Mouse (Mus musculus): ENCODE results near the gene Stk32c.

Stk32c gene

GRCm38 (mm10) chr7:139200108-139200507 is 13.0 kb downstream of the Stk32c start:
- DNase-seq (ENCODE audit: low read depth, low spot score), result peak; percentile 72

GRCm38 (mm10) chr7:139197022-139197421 is 16.1 kb downstream of the Stk32c start:
- no peak for DNase-seq (ENCODE audit: low read depth, low spot score)

DNA sequence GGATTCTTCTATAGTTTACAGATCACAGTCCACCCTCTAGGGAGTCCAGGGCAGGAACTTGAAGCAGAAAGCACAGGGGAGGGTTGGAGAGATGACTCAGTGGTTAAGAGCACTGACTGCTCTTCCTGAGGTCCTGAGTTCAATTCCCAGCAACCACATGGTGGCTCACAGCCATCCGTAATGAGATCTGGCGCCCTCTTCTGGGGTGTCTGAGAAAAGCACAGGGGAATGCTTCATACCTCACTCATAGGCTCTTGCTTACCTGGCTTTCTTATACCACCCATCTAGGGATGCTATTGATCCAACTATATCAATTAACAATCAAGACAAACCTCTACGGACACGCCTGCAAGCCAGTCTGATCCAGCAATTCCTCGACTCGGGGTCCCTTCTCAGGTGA is 21.5 kb downstream of the Stk32c start:
- DNase-seq (ENCODE audit: low read depth, low spot score), result no peak

DNA sequence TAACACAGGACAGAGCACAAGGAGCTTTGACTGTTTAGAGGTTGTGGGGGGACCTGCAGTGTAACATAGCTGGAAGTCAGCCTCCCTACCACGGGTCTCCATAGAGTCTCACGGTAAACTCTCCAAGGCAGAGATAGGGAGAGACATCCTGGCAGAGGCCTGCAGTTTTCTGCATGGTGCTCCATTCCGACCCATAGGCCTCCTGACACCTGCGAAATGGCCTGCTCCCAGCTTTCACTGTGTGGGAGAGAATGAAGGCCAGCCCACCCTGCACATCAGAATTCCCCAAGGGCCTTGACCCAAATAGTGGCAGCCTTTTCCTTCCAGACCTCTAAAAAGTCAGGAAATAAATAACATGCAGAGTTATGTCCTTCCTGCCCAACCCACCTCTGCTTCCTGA is 22.5 kb downstream of the Stk32c start:
- DNase-seq (ENCODE audit: low read depth, low spot score), result no peak

DNA sequence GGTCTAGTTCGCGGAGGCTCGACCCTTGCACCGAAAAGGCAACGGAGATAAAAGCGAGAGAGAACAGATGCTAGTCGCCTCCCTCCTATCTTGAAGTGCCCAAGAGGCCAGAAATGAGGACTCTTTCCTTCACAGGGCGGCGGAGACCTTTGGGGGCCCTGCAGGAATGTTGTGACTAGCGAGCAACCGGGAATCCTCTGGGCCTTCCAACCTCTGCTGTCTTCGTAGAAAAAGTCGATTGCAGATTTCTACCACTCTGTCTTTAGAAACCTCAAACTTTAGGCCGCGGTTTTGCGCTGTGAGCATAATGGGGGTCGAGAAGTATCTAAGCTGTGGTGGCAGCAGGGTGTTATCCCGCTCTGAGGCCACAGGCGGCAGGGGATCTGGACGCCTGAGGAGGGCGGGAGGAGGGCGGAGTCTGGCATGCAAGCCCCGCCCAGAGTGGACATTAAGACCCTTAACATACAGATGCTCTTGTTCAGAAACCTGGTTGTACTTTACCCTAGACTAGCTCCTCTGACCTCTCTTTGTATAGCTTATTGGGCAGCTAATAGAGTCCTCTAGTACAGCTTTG is 24.4 kb downstream of the Stk32c start:
- peak; percentile 46 for DNase-seq (ENCODE audit: low read depth, low spot score)

- peak; percentile 54 for DNase-seq (ENCODE audit: low read depth, low spot score)
Measured at GRCm38 (mm10) chr7:139187771-139188633, 25.1 kb downstream of the Stk32c start.

- DNase-seq (ENCODE audit: low read depth, low spot score), result no peak
Measured at GRCm38 (mm10) chr7:139187277-139187676, 25.8 kb downstream of the Stk32c start.

DNA sequence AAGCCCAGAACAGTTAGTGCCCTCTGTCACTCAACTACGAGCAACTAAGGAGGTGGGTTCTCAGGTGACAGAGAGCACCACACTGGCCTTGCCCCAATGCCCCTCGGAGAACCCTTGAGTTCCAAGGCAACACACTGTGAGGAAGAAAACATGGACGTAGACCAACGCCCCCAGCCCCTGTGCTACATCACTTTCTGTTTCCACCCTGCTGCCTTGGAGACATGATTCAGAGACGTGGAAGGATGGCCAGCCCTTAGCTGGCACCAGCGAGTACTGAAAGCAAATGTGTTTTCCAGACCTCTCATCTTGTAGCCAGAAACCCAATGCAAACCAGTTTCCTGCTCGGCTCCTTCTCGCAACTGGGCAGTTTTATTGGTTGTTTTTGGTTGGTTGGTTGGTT is 26.7 kb downstream of the Stk32c start:
- no peak for DNase-seq (ENCODE audit: low read depth, low spot score)

GRCm38 (mm10) chr7:139185971-139186370 is 27.1 kb downstream of the Stk32c start:
- DNase-seq (ENCODE audit: low read depth, low spot score), result no peak

DNA sequence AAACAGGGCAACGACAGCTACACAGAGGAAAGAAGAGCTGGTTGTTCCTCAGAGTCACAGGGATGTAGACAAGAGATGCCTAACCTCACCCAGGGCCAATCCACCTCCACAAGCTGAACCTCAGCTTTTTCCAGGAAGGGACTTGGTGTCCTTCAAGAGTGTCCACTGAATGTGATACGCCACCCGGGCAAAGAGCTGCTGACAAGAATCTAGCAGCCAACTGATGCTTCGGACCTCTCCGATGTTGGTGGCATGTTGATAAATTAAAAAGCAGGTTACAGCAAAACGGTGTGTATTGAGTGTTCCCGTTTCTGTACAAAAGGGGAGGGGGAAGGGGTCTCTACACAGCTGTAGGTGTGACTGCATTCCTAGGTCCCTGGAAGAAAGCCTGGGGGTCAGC is 28.3 kb downstream of the Stk32c start:
- DNase-seq (ENCODE audit: low read depth, low spot score), result no peak

DNA sequence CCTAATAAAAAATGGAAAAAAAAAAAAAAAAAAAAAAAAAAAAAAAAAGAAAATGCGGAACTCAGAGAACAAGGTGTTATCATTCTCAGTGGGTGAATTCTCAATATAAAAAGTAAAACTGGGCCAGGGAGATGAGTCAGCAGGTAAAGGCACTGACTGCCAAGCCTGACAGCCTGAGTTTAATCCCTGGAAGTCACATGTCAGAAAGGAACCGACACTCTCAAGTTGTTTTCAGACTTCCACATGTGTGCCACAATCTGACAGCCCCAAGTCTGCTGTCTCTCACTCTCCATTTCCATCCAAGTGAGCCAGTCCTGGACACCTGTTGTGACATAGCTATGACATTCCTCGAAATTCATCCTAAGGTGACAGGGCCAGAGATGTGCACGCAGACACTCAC is 28.7 kb downstream of the Stk32c start:
- no peak for DNase-seq (ENCODE audit: low read depth, low spot score)

DNA sequence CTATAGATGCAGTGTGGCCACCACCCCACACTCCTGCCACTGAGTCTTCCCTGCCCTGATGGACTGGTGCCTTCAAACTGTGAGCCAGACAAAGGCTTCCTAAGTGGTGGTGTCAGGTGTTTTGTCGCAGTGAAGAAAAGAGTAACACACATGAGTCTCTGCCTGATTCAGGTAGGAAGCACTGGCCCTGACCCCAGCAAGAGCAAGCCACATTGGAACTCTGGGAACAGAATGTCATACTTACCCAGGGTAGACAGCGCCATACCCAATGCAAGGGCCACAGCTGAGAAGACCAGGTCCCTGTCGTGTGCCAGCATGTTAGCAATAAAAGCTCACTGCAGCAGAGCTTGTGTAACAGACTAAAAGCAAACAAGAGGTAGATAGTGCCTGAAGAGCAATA is 33.0 kb downstream of the Stk32c start:
- DNase-seq (ENCODE audit: low read depth, low spot score), result no peak

DNA sequence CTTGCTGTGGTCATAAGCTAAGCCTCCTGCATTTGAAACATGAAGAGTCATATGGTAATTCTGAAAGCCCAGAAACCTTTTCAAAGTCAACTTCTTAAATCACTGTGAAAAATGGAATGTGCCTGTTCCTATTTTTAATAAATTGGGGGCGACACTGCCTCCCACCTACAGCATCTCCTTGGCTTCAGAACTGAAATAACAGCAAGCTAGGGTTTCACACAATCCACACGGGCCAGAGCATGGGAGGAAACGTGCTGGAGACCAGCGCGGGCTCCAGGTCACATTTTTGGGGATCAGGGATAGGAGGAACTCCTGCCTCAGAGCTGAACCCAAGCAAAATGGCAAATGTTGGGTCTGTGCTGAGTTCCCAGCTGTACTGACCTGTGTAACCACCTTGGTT is 33.8 kb downstream of the Stk32c start:
- no peak for DNase-seq (ENCODE audit: low read depth, low spot score)

DNA sequence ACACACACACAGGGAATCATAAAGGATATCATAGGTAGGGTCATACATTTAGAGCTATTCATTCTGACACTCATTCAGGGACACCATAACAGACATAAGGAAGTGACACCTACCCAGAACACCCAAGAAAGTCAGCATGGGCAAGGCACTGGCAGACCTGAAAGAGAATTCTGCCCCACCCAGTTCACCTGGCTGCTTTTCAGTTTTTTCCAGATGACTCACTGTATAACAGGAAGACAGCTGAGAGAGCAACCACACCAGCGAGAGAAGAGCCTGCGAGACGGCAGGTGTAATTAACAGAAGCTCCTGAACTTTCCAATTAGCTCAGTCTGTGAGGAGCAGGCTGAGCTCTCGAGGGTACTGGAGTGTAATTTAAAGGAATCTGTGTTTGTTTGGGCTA is 44.0 kb downstream of the Stk32c start:
- DNase-seq (ENCODE audit: low read depth, low spot score), result no peak

- no peak for DNase-seq (ENCODE audit: low read depth, low spot score)
Measured at GRCm38 (mm10) chr7:139164410-139164809, 48.7 kb downstream of the Stk32c start.

GRCm38 (mm10) chr7:139158956-139159355 is 54.2 kb downstream of the Stk32c start:
- DNase-seq (ENCODE audit: low read depth, low spot score), result no peak

- DNase-seq (ENCODE audit: low read depth, low spot score), result no peak
Measured at GRCm38 (mm10) chr7:139158549-139158948, 54.6 kb downstream of the Stk32c start.

- no peak for DNase-seq (ENCODE audit: low read depth, low spot score)
Measured at GRCm38 (mm10) chr7:139157541-139157940, 55.6 kb downstream of the Stk32c start.

DNA sequence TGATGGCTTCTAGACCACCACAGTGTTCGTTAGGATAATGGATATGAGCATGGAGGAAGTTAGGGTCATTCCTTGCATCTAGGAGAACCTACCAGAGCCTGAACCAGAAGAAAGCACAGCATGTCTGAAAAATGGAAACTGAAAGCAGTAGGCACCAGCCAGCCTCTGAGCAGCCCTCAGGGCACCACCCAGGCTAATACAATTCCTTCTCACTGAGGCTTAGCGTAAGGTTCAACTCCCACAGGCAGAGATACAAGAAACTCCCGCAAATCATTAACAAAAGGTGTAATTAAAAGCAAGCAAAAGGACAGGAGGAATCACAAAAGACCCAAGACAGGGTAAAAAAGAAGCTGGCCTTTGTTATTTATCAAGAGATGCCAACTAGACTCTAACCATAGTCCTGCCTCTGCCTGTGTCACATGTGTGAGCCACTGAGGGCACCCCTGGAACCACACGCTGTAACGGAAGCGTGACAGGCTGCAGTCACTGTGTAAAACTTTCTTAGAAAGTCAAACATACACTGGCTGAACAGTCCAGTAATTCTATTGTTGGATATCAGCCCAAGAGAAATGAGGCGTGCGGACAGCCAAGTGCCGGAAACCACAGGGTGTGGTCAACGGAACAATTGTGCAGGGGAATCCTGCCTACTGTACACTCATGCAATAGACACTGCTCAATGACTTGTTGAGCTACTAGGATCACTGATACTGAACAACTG is 56.6 kb downstream of the Stk32c start:
- DNase-seq (ENCODE audit: low read depth, low spot score), result no peak

- no peak for DNase-seq (ENCODE audit: low read depth, low spot score)
Measured at GRCm38 (mm10) chr7:139152927-139153326, 60.2 kb downstream of the Stk32c start.

- DNase-seq (ENCODE audit: low read depth, low spot score), result no peak
Measured at GRCm38 (mm10) chr7:139151116-139151515, 62.0 kb downstream of the Stk32c start.

GRCm38 (mm10) chr7:139149373-139149772 is 63.7 kb downstream of the Stk32c start:
- no peak for DNase-seq (ENCODE audit: low read depth, low spot score)

DNA sequence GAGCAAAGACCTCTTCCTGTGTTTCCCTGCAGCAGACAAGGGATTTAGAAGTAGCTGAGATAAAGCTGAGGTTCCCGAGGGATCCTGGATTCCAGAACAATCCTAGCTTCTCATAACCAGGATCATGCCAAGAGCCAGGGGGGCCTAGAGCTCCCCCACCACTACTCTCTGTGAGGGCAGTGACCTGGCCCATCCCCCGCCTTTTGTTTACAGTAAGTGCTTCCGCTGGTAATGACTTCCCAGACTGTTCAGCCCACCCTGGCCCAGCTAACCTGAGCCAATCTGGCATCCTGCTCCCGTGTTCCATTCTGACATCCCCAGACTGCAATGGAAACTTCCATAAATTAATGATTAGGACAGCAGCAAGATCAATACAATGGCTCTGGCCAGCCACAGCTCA is 65.7 kb downstream of the Stk32c start:
- no peak for DNase-seq (ENCODE audit: low read depth, low spot score)
